Mouse (Mus musculus): Measurements from ENCODE around the gene Bcas1. TPM values are rescaled to one million over a fixed set of nuclear protein-coding genes. Genes with fewer than 3 reads are reported as not detected.

The Bcas1 gene
- polyA plus RNA-seq, 1 experiment from 2014 or later = 1.8 TPM

GRCm38 (mm10) chr2:170319533-170320463 is 107.8 kb downstream of the Bcas1 start:
- Histone ChIP-seq H3K36me3 (ENCODE audit: control insufficient read depth, insufficient read depth, low read length) (no peaks in the 10 kb centered on the region), H3K9ac (ENCODE audit: low read depth, low read length) (peak overlapping the region; percentile 68), H3K27ac (ENCODE audit: low read depth, low read length) (peak overlapping the region; percentile 68; the same call in 1 of the 2 replicates), H3K4me3 (ENCODE audit: low read depth, low read length) (peak overlapping the region; percentile 28), H3K4me2 (replicated peaks; ENCODE audit: low read depth, low read length) (peak overlapping the region; percentile 50), H3K27me3 (ENCODE audit: control insufficient read depth, insufficient read depth, low read length) (no peaks in the 10 kb centered on the region), H3K4me1 (replicated peaks; ENCODE audit: control insufficient read depth, insufficient read depth, low read length) (no peaks in the 10 kb centered on the region), H3K9me3 (ENCODE audit: control insufficient read depth, low read length) (no peaks in the 10 kb centered on the region)
- 27% methylated on average over 18 of the region's 20 CpGs for WGBS
- ATAC-seq (ENCODE audit: low FRiP score) = peak; percentile 44
- peak; percentile 71 for DNase-seq (ENCODE audit: low spot score)

- WGBS = 12% methylated on average over 24 of the region's 25 CpGs
- no peak overlapping the region; the same call in none of the 2 replicates for H3K9ac ChIP-seq (ENCODE audit: low read depth, low read length)
- H3K4me1 ChIP-seq (replicated peaks; ENCODE audit: control insufficient read depth, insufficient read depth, low read length) = no peaks in the 10 kb centered on the region
- H3K4me3 ChIP-seq (ENCODE audit: low read depth, low read length) = peak overlapping the region; percentile 28
- DNase-seq (ENCODE audit: low spot score) = peak; percentile 90
- peak overlapping the region; percentile 30; the same call in 1 of the 2 replicates for H3K27ac ChIP-seq (ENCODE audit: low read depth, low read length)
- no peaks in the 10 kb centered on the region for H3K27me3 ChIP-seq (ENCODE audit: control insufficient read depth, insufficient read depth, low read length)
- H3K36me3 ChIP-seq (ENCODE audit: control insufficient read depth, insufficient read depth, low read length) = no peaks in the 10 kb centered on the region
- H3K9me3 ChIP-seq (ENCODE audit: control insufficient read depth, low read length) = no peaks in the 10 kb centered on the region
- peak overlapping the region; percentile 50 for H3K4me2 ChIP-seq (replicated peaks; ENCODE audit: low read depth, low read length)
- peak; percentile 92 for ATAC-seq (ENCODE audit: low FRiP score)
These were observed 108.7 kb downstream of the Bcas1 start for GRCm38 (mm10) chr2:170318713-170319532.

DNA sequence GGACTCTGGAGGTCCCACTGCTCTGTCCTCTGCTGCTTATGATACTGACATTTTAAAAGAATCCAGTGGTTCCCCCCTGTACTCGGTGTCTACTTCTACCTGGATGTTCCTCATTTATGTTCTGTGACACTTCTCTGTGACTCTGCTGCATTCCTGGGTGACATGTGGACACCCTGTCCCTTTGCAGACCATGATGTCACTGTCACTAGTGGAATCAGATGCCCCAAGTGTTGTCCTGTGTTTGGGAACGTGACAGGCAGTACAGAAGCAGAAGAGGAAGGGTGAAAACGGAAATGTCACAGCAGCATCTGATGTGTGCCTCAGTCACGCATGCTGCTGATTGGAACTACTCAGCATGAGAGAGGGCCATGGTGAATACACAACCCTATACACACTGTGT is 110.9 kb downstream of the Bcas1 start:
- 93% methylated on average over 4 of the region's 4 CpGs for WGBS
- Histone ChIP-seq H3K9me3 (ENCODE audit: control insufficient read depth, low read length) (no peaks in the 10 kb centered on the region), H3K36me3 (ENCODE audit: control insufficient read depth, insufficient read depth, low read length) (no peaks in the 10 kb centered on the region), H3K4me3 (ENCODE audit: low read depth, low read length) (no peak overlapping the region), H3K27me3 (ENCODE audit: control insufficient read depth, insufficient read depth, low read length) (no peaks in the 10 kb centered on the region), H3K4me2 (replicated peaks; ENCODE audit: low read depth, low read length) (no peak overlapping the region), H3K27ac (ENCODE audit: low read depth, low read length) (no peak overlapping the region), H3K9ac (ENCODE audit: low read depth, low read length) (no peak overlapping the region), H3K4me1 (replicated peaks; ENCODE audit: control insufficient read depth, insufficient read depth, low read length) (no peaks in the 10 kb centered on the region)
- DNase-seq (ENCODE audit: low spot score) (no peak), ATAC-seq (ENCODE audit: low FRiP score) (no peak)

GRCm38 (mm10) chr2:170316344-170316743 is 111.3 kb downstream of the Bcas1 start:
- DNase-seq (ENCODE audit: low spot score) = no peak
- no peak overlapping the region for H3K4me3 ChIP-seq (ENCODE audit: low read depth, low read length)
- H3K9ac ChIP-seq (ENCODE audit: low read depth, low read length) = no peak overlapping the region
- no peaks in the 10 kb centered on the region for H3K9me3 ChIP-seq (ENCODE audit: control insufficient read depth, low read length)
- no peak overlapping the region for H3K27ac ChIP-seq (ENCODE audit: low read depth, low read length)
- ATAC-seq (ENCODE audit: low FRiP score) = no peak
- H3K27me3 ChIP-seq (ENCODE audit: control insufficient read depth, insufficient read depth, low read length) = no peaks in the 10 kb centered on the region
- 92% methylated on average over 8 of the region's 8 CpGs for WGBS
- no peaks in the 10 kb centered on the region for H3K36me3 ChIP-seq (ENCODE audit: control insufficient read depth, insufficient read depth, low read length)
- H3K4me1 ChIP-seq (replicated peaks; ENCODE audit: control insufficient read depth, insufficient read depth, low read length) = no peaks in the 10 kb centered on the region
- no peak overlapping the region for H3K4me2 ChIP-seq (replicated peaks; ENCODE audit: low read depth, low read length)

GRCm38 (mm10) chr2:170310988-170311359 is 116.7 kb downstream of the Bcas1 start:
- WGBS = 91% methylated on average over 6 of the region's 6 CpGs
- Histone ChIP-seq H3K27ac (ENCODE audit: low read depth, low read length) (no peak overlapping the region), H3K4me2 (replicated peaks; ENCODE audit: low read depth, low read length) (no peak overlapping the region), H3K4me3 (ENCODE audit: low read depth, low read length) (no peak overlapping the region), H3K36me3 (ENCODE audit: control insufficient read depth, insufficient read depth, low read length) (no peaks in the 10 kb centered on the region), H3K9me3 (ENCODE audit: control insufficient read depth, low read length) (no peaks in the 10 kb centered on the region), H3K27me3 (ENCODE audit: control insufficient read depth, insufficient read depth, low read length) (no peaks in the 10 kb centered on the region), H3K9ac (ENCODE audit: low read depth, low read length) (no peak overlapping the region), H3K4me1 (replicated peaks; ENCODE audit: control insufficient read depth, insufficient read depth, low read length) (0 out of 2 replicates have a peak, but pooled peaks cover 3% of the 10 kb centered on the region)
- ATAC-seq (ENCODE audit: low FRiP score) = no peak
- no peak for DNase-seq (ENCODE audit: low spot score)

GRCm38 (mm10) chr2:170310310-170310987 is 117.2 kb downstream of the Bcas1 start:
- Histone ChIP-seq H3K4me3 (ENCODE audit: low read depth, low read length) (no peak overlapping the region), H3K27me3 (ENCODE audit: control insufficient read depth, insufficient read depth, low read length) (no peaks in the 10 kb centered on the region), H3K27ac (ENCODE audit: low read depth, low read length) (no peak overlapping the region), H3K9ac (ENCODE audit: low read depth, low read length) (no peak overlapping the region), H3K36me3 (ENCODE audit: control insufficient read depth, insufficient read depth, low read length) (no peaks in the 10 kb centered on the region), H3K9me3 (ENCODE audit: control insufficient read depth, low read length) (no peaks in the 10 kb centered on the region), H3K4me1 (replicated peaks; ENCODE audit: control insufficient read depth, insufficient read depth, low read length) (0 out of 2 replicates have a peak, but pooled peaks cover 3% of the 10 kb centered on the region), H3K4me2 (replicated peaks; ENCODE audit: low read depth, low read length) (no peak overlapping the region)
- ATAC-seq (ENCODE audit: low FRiP score) (no peak), DNase-seq (ENCODE audit: low spot score) (no peak)
- WGBS = 85% methylated on average over 13 of the region's 13 CpGs

DNA sequence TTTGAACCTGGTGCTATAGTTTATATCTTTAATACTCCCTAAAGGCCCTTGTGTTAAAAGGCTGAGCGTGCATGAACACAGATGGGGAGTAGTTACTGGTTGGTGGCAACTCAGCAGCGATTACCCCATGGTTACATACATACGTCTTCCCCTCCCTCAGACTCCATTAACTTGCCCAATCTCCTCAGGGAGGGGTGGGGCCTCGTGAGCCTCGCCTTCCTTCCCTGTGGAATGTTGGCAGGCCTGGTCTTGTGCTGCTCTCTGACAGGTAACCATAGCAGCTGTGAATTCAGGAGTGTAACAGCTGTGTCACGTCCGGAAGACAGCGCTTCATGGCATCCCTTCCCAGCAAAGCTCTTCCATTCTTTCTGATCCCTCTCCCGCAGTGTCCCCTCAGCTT is 118.7 kb downstream of the Bcas1 start:
- 63% methylated on average over 9 of the region's 9 CpGs for WGBS
- H3K4me2 ChIP-seq (replicated peaks; ENCODE audit: low read depth, low read length) = no peak overlapping the region
- DNase-seq (ENCODE audit: low spot score) (no peak), ATAC-seq (ENCODE audit: low FRiP score) (no peak)
- H3K27ac ChIP-seq (ENCODE audit: low read depth, low read length) = no peak overlapping the region
- 0 out of 2 replicates have a peak, but pooled peaks cover 3% of the 10 kb centered on the region for H3K4me1 ChIP-seq (replicated peaks; ENCODE audit: control insufficient read depth, insufficient read depth, low read length)
- no peak overlapping the region for H3K4me3 ChIP-seq (ENCODE audit: low read depth, low read length)
- no peaks in the 10 kb centered on the region for H3K36me3 ChIP-seq (ENCODE audit: control insufficient read depth, insufficient read depth, low read length)
- H3K27me3 ChIP-seq (ENCODE audit: control insufficient read depth, insufficient read depth, low read length) = no peaks in the 10 kb centered on the region
- H3K9ac ChIP-seq (ENCODE audit: low read depth, low read length) = no peak overlapping the region; the same call in 1 of the 2 replicates
- no peaks in the 10 kb centered on the region for H3K9me3 ChIP-seq (ENCODE audit: control insufficient read depth, low read length)

DNA sequence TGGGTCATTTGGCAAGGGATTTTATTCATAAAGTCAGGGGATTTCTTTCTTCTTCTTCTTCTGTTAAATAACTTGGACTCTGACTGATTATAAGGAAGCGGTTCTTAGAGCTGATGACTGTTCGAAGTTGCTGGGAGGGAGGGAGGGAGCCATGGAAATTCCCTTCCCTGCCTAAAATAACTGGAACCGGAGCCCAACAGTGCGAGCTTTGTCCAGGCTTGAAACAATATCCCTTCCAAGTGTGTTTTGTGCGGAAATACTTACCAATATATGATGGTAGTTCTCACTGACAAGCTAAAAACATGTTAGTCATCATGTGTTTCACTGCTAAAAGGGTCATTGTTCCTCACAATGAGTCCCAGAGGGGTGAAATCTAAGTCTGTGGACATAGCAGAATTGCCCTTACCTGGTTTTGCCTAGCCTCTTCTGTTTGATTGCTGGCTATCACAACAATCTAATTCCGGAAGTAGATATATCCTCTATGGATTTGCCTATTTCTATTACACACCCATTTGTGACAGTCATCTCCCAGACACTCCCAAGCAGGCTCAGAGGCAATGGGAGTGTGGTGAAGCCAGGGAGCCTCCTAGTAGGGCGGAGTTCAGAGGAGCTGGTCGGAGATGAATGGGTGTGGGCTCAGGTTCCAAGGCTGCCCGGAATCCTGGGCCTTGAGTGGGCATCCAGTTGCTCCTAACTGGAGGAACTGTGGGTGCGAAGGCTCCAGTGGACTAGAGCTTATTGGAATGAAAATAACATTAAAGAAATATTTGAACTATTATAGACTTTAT is 119.4 kb downstream of the Bcas1 start:
- H3K27ac ChIP-seq (ENCODE audit: low read depth, low read length) = peak overlapping the region; percentile 30; the same call in 1 of the 2 replicates
- ATAC-seq (ENCODE audit: low FRiP score) = no peak
- WGBS = 53% methylated on average over 10 of the region's 10 CpGs

More for the DNA sequence above, 119.4 kb downstream of the Bcas1 start:
- Histone ChIP-seq H3K9me3 (ENCODE audit: control insufficient read depth, low read length) (no peaks in the 10 kb centered on the region), H3K36me3 (ENCODE audit: control insufficient read depth, insufficient read depth, low read length) (no peaks in the 10 kb centered on the region), H3K4me2 (replicated peaks; ENCODE audit: low read depth, low read length) (no peak overlapping the region), H3K4me1 (replicated peaks; ENCODE audit: control insufficient read depth, insufficient read depth, low read length) (0 out of 2 replicates have a peak, but pooled peaks cover 3% of the 10 kb centered on the region), H3K9ac (ENCODE audit: low read depth, low read length) (no peak overlapping the region), H3K4me3 (ENCODE audit: low read depth, low read length) (no peak overlapping the region), H3K27me3 (ENCODE audit: control insufficient read depth, insufficient read depth, low read length) (no peaks in the 10 kb centered on the region)
- no peak for DNase-seq (ENCODE audit: low spot score)
